Mouse (Mus musculus) erythroblast, embryonic 14.5 days (primary cell): Measurements from ENCODE around the gene Prss3.
"Not testable (repeated sequence)": the region's sequence is repeated elsewhere in the genome, so short reads cannot be mapped to it uniquely, and the experiment has no call there.

Experiments used
- GATA1 ChIP-seq: IDR thresholded peaks from 2 replicates; pipeline ENCODE4 v1.6.1; 2012; ENCODE audit warnings: low read length, inconsistent platforms, mixed read lengths
- TAL1 ChIP-seq: IDR thresholded peaks from 3 replicates; pipeline ENCODE4 v1.6.1; 2012; ENCODE audit warnings: low read length, inconsistent platforms, mixed read lengths

- TF ChIP-seq GATA1, TAL1: not testable (repeated sequence)
Measured at GRCm38 (mm10) chr6:41373772-41374171, 3.7 kb downstream of the Prss3 start.
